Mouse (Mus musculus) G1E (cell line): ENCODE measurements around the gene Arf3. TPM values are rescaled to one million over a fixed set of nuclear protein-coding genes. Genes with fewer than 3 reads are reported as not detected.
"Not testable (repeated sequence)": the region's sequence is repeated elsewhere in the genome, so short reads cannot be mapped to it uniquely, and the experiment has no call there.

Experiments used
- ATAC-seq: 2 replicates; pipeline ENCODE4 v1.8.0; 2016; ENCODE audit warnings: mild to moderate bottlenecking; ENCODE audit not compliant: insufficient number of reproducible peaks, poor library complexity, low FRiP score, severe bottlenecking; ENCODE audit errors: extremely low read depth
- DNase-seq: peaks from one replicate; pipeline ENCODE4 v3.0.0; 2012; ENCODE audit warnings: low spot score
- H3K27me3 ChIP-seq: 2 replicates; pipeline ENCODE4 v1.6.1; 2012; ENCODE audit warnings: mild to moderate bottlenecking, low read length, inconsistent platforms; ENCODE audit not compliant: insufficient read depth
- H3K36me3 ChIP-seq: replicated peaks from 2 replicates; pipeline ENCODE3; 2012; ENCODE audit warnings: mild to moderate bottlenecking, inconsistent platforms
- H3K4me1 ChIP-seq: 2 replicates; pipeline ENCODE4 v1.6.1; 2012; ENCODE audit warnings: low read depth, low read length, inconsistent platforms, mixed read lengths; ENCODE audit not compliant: insufficient read depth
- H3K4me3 ChIP-seq: 2 replicates; pipeline ENCODE4 v1.5.1; 2012; ENCODE audit warnings: low read depth, mild to moderate bottlenecking, inconsistent platforms, low read length, moderate library complexity, mixed read lengths
- H3K9me3 ChIP-seq: replicated peaks from 2 replicates; pipeline ENCODE4 v1.6.1; 2012; ENCODE audit warnings: inconsistent platforms
- CTCF ChIP-seq: IDR thresholded peaks from 2 replicates; pipeline ENCODE4 v1.5.1; 2012; ENCODE audit warnings: low read depth, low read length, inconsistent platforms, mixed read lengths
- GATA1 ChIP-seq: IDR thresholded peaks from 2 replicates; pipeline ENCODE4 v1.6.1; 2012; ENCODE audit warnings: borderline replicate concordance, low read length, inconsistent platforms, mixed read lengths
- GATA2 ChIP-seq: IDR thresholded peaks from 2 replicates; pipeline ENCODE4 v1.6.1; 2012; ENCODE audit warnings: low read depth, low read length, inconsistent platforms, borderline replicate concordance
- POLR2AphosphoS5 ChIP-seq: IDR thresholded peaks from 2 replicates; pipeline ENCODE4 v1.6.1; 2012; ENCODE audit warnings: low read depth, low read length, inconsistent platforms; ENCODE audit not compliant: insufficient replicate concordance
- TAL1 ChIP-seq: conservative IDR thresholded peaks from 2 replicates; pipeline ENCODE4 v1.6.1; 2012; ENCODE audit warnings: low read depth, low read length, inconsistent platforms, mixed read lengths
- polyA plus RNA-seq: library from polyadenylated mRNA; stranded (reverse); fragments of >175 nt; gene quantifications from 2 replicates; pipeline ENCODE4 v1.2.3, GENCODE M21; 2012
- total RNA-seq, 2 experiments: library from RNA; stranded (forward) in 1 of 2; stranded (reverse) in 1 of 2; fragments of 200-1000 nt in 1 of 2; fragments of >200 nt in 1 of 2; fragmentation: Nextera tagmentation in 1 of 2; gene quantifications; 2 replicates each; pipeline ENCODE4 v1.2.3; 2014 to 2017

The Arf3 gene
- total and polyA plus RNA-seq, 3 experiments, result 41.6 to 65.0 (median 58.2) TPM

- no peak for DNase-seq
- Histone ChIP-seq H3K9me3 (no peaks in the 10 kb centered on the region), H3K36me3 (peaks cover 94% of the 10 kb centered on the region), H3K4me3 (no peak overlapping the region), H3K4me1 (peaks cover 16% of the 10 kb centered on the region), H3K27me3 (no peaks in the 10 kb centered on the region)
- TF ChIP-seq POLR2AphosphoS5, result no peak
- no peak for TF ChIP-seq CTCF
- TF ChIP-seq GATA2, result no peak
- no peak for TF ChIP-seq GATA1
- no peak for TF ChIP-seq TAL1
- ATAC-seq, result no peak
Observed at GRCm38 (mm10) chr15:98746344-98746965, 16.6 kb downstream of the Arf3 start.

- not testable (repeated sequence) for H3K27me3 ChIP-seq
- peaks cover 96% of the 10 kb centered on the region for H3K36me3 ChIP-seq
Observed at GRCm38 (mm10) chr15:98743863-98744262, 19.2 kb downstream of the Arf3 start.

GRCm38 (mm10) chr15:98742766-98743428 is 20.1 kb downstream of the Arf3 start:
- TF ChIP-seq CTCF, result no peak
- TF ChIP-seq TAL1, result no peak
- TF ChIP-seq GATA2, result no peak
- no peak for TF ChIP-seq GATA1
- no peak for TF ChIP-seq POLR2AphosphoS5
- DNase-seq, result no peak
- Histone ChIP-seq H3K27me3 (no peaks in the 10 kb centered on the region), H3K9me3 (no peaks in the 10 kb centered on the region), H3K36me3 (peaks cover 100% of the 10 kb centered on the region), H3K4me3 (no peak overlapping the region), H3K4me1 (peaks cover 46% of the 10 kb centered on the region)
- no peak for ATAC-seq

More at GRCm38 (mm10) chr15:98743863-98744262, 19.2 kb downstream of the Arf3 start:
- peaks cover 36% of the 10 kb centered on the region for H3K4me1 ChIP-seq
- H3K4me3 ChIP-seq, DNase-seq, ATAC-seq, H3K9me3 ChIP-seq: not testable (repeated sequence)

GRCm38 (mm10) chr15:98740219-98740618 is 22.8 kb downstream of the Arf3 start:
- DNase-seq (no peak), ATAC-seq (no peak)
- Histone ChIP-seq H3K9me3 (no peaks in the 10 kb centered on the region), H3K27me3 (no peaks in the 10 kb centered on the region), H3K4me1 (peaks cover 64% of the 10 kb centered on the region), H3K36me3 (peaks cover 98% of the 10 kb centered on the region), H3K4me3 (no peak overlapping the region)
- TF ChIP-seq TAL1, result no peak

GRCm38 (mm10) chr15:98738796-98739195 is 24.2 kb downstream of the Arf3 start:
- Histone ChIP-seq H3K9me3 (no peaks in the 10 kb centered on the region), H3K36me3 (peaks cover 96% of the 10 kb centered on the region), H3K4me3 (no peak overlapping the region), H3K4me1 (peaks cover 74% of the 10 kb centered on the region), H3K27me3 (no peaks in the 10 kb centered on the region)
- DNase-seq (no peak), ATAC-seq (no peak)
- TF ChIP-seq GATA1 (no peak), POLR2AphosphoS5 (no peak), GATA2 (no peak), CTCF (no peak), TAL1 (no peak)

GRCm38 (mm10) chr15:98737881-98738280 is 25.1 kb downstream of the Arf3 start:
- DNase-seq (no peak), ATAC-seq (no peak)
- no peak overlapping the region for H3K4me3 ChIP-seq
- H3K27me3 ChIP-seq, result no peaks in the 10 kb centered on the region
- H3K4me1 ChIP-seq, result peaks cover 79% of the 10 kb centered on the region
- H3K9me3 ChIP-seq, result no peaks in the 10 kb centered on the region
- no peak for TF ChIP-seq GATA2
- no peak for TF ChIP-seq GATA1
- TF ChIP-seq POLR2AphosphoS5, result no peak
- TF ChIP-seq CTCF, result no peak
- no peak for TF ChIP-seq TAL1
- H3K36me3 ChIP-seq, result peaks cover 88% of the 10 kb centered on the region

- Histone ChIP-seq H3K36me3 (peaks cover 82% of the 10 kb centered on the region), H3K4me1 (peaks cover 88% of the 10 kb centered on the region)
Observed at GRCm38 (mm10) chr15:98736521-98736920, 26.5 kb downstream of the Arf3 start.

More at GRCm38 (mm10) chr15:98736521-98736920, 26.5 kb downstream of the Arf3 start:
- H3K4me3 ChIP-seq, result no peak overlapping the region
- no peaks in the 10 kb centered on the region for H3K9me3 ChIP-seq
- TF ChIP-seq GATA2, result no peak
- no peak for TF ChIP-seq TAL1
- TF ChIP-seq GATA1, result no peak
- no peak for TF ChIP-seq CTCF
- no peak for TF ChIP-seq POLR2AphosphoS5
- no peaks in the 10 kb centered on the region for H3K27me3 ChIP-seq
- ATAC-seq (no peak), DNase-seq (no peak)
